Mouse (Mus musculus): Measurements from ENCODE around the gene Rraga.

- TF ChIP-seq CTCF (IDR thresholded peaks at IDR 0.05; ENCODE audit: low read depth, low read length) (no peak), POLR2A (IDR thresholded peaks at IDR 0.05; ENCODE audit: extremely low read depth, insufficient read depth, low read length) (no peak)
Observed at GRCm38 (mm10) chr4:86574939-86575282, 557 bp upstream of the Rraga start.
